Mouse (Mus musculus) E14TG2a.4 (cell line): ENCODE measurements at regions not wholly inside any gene's neighbourhood (a gene's known extent, or its start where the extent isn't known, plus 50 kb on each side); places are given as distances from the start of the nearest gene placed in this dataset.

ENCODE experiments used
- CTCF ChIP-seq: conservative IDR thresholded peaks from 2 replicates; pipeline ENCODE4 v1.5.1; 2014; ENCODE audit warnings: low read length
- NANOG ChIP-seq: IDR thresholded peaks from 2 replicates; pipeline ENCODE4 v1.6.1; 2014; ENCODE audit warnings: borderline replicate concordance, low read length, mixed read lengths
- POU5F1 ChIP-seq: IDR thresholded peaks from 2 replicates; pipeline ENCODE4 v1.6.1; 2014; ENCODE audit warnings: low read length, borderline replicate concordance

DNA sequence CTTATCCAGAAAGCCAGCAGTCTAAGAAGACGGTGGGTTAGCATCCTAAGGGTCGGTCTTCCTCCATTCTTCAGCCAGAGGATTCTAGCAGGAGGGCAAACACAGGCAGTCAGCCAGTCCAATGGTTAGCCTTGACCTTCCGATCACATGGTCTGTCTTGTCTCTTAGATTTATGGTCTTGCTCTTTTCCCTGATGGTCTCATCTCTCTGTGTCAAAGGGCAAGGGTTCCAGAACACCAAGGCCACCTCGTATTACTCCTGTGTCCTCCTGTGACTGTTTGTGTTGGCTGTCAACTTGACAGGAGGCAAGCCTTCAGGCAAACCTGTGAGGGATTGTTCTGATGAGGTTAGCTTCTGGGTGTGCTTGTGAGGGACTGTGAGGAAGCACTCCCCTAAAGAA is 323.9 kb downstream of the Prdm2 start:
- TF ChIP-seq CTCF (no peak), POU5F1 (no peak), NANOG (no peak)
